Mouse (Mus musculus): ENCODE data around the gene Rufy3.

GRCm38 (mm10) chr5:88663875-88664274, 99.0 kb downstream of the Rufy3 start:
- TF ChIP-seq TAL1 (IDR thresholded peaks at IDR 0.05; ENCODE audit: low read length): no peak
- no peak for TF ChIP-seq GATA1 (IDR thresholded peaks at IDR 0.05; ENCODE audit: low read length)

Data from erythroblast, embryonic 14.5 days (primary cell).